Mouse (Mus musculus): Measurements from ENCODE around the gene Ranbp3. TPM values are rescaled to one million over a fixed set of nuclear protein-coding genes. Genes with fewer than 3 reads are reported as not detected.

Gene Ranbp3
- total and polyA plus RNA-seq, 3 experiments = 77.9 to 86.0 (median 79.5) TPM

DNA sequence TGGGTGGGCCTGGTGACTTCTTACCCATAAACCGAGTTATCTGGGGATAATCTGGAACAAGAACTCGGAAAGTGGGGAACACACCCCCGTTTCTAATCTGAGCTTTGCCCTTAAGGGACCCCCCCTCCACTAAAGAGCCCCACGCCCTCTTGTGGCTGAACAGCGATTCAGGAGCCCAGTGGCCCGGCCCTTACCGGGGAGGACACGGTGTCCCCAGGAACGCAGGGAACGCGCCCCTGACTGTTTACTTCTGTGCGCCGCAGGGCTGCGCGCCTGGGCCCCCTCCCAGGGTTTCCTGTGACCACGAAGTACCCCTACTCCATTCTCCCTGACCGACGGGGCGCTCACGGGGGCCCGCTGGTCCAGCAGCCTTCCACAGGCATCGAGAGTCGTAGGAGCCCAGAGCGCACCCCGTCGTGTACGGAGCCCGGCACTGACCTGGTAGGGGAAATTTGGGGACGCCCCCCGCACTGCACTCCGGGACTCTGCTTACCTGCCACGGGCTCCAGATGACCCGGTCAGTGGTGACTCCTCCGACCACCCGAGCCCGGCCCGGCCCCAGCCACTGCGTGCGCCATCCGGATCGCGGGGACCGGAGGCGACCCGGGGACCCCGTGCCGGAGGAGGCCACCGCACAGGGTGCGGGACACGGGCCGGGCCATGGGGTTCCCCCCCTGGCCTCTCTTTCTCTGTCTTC is 83.8 kb downstream of the Ranbp3 start:
- DNase-seq (ENCODE audit: extremely low read depth) = no peak

DNA sequence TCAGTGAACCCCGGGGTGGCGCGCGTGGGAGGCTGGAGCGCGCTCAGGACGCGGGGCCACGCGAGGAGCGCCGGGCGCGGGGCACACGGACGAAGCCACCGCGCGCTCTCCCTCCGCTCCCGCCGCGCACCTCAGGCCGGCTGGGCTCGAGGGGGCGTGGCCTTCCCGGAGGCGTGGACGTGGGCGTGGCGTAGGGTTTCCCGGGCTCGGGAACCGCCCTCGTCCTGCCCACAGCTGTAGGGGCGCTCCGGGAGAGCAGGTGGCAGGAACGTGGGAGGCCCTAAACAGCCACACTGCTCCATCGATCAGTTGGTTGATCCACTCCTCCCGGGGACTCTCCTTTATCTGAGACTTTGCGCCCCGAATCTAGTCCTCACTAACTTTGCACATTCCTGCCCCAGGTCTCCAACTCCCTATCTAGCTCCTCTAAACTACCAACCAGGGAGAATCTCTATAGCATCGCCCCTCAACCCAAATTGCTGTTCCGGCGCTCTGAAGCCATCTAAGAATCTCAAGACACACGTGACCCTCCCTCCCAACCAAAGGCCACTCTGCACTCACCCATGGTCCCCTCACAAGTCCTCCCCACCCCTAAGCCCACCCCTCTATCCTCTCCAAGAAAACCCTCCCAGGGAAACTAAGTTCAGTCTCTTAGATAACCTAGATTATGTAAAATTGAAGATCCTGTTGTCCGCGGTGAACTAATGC is 84.5 kb downstream of the Ranbp3 start, which contains the start of gene Nrtn:
Gene Nrtn (minus strand): TSS at position 115 of the 708 bp plus-strand sequence.
- H3K9me3 ChIP-seq (replicated peaks; ENCODE audit: low read length) = peaks cover 7% of the 10 kb centered on the region
- DNase-seq (ENCODE audit: extremely low read depth) = peak; percentile 48
- H3K4me1 ChIP-seq (ENCODE audit: control insufficient read depth in 1 of 2, insufficient read depth in 2 of 2) = peaks cover 3 to 26% of the 10 kb centered on the region in 2 experiments; a peak in 3 of 4 replicates
- no peak within 1 kb of the TSS for H3K9ac ChIP-seq (ENCODE audit: insufficient read depth, low read depth)
- H3K27ac ChIP-seq (ENCODE audit: insufficient read depth, low read depth) = no peak within 1 kb of the TSS
- H3K27me3 ChIP-seq (replicated peaks) = peaks cover 72% of the 10 kb centered on the region
- H3K79me2 ChIP-seq (replicated peaks; ENCODE audit: control insufficient read depth, extremely low read depth, insufficient read depth, poor library complexity, severe bottlenecking) = no peaks in the 10 kb centered on the region
- dilution Hi-C loops (cut with MboI; ENCODE audit: extremely low pct_ligation_motif_present, extremely low pct_unique_long_range_greater_than_20kb, low sequenced_read_pairs) = no loop called here
- no peaks in the 10 kb centered on the region for H3K36me3 ChIP-seq (replicated peaks in 1 of 2; ENCODE audit: control insufficient read depth in 1 of 2, insufficient read depth in 1 of 2, low read length in 1 of 2)
- H3K4me2 ChIP-seq (ENCODE audit: insufficient read depth, low read depth, poor library complexity, severe bottlenecking) = peak within 1 kb of the TSS; percentile 49
- in situ Hi-C loops (cut with MboI; ENCODE audit: low pct_ligation_motif_present, low pct_unique_long_range_greater_than_20kb, low sequenced_read_pairs) = no loop called here
- TF ChIP-seq TCF12 (IDR thresholded peaks at IDR 0.05; ENCODE audit: low read depth, low read length) (no peak), RAD21 (IDR thresholded peaks at IDR 0.05; ENCODE audit: low read depth, low read length) (no peak), SMC3 (IDR thresholded peaks at IDR 0.05; ENCODE audit: low read depth, low read length) (no peak), EP300 (IDR thresholded peaks at IDR 0.05; ENCODE audit: low read length) (no peak), BHLHE40 (IDR thresholded peaks at IDR 0.05; ENCODE audit: low read depth, low read length) (no peak), E2F4 (IDR thresholded peaks at IDR 0.05; ENCODE audit: insufficient replicate concordance, low read depth, low read length) (no peak), POLR2AphosphoS2 (IDR thresholded peaks at IDR 0.05; ENCODE audit: low read depth, low read length) (no peak), MAFK (IDR thresholded peaks at IDR 0.05; ENCODE audit: insufficient replicate concordance, low read length) (no peak)
- H3K4me3 ChIP-seq (replicated peaks in 1 of 3; ENCODE audit: low read depth in 2 of 3, low read length in 2 of 3, poor library complexity in 1 of 3) = peak within 1 kb of the TSS in 2 of 3 experiments; percentile 3 to 7

More for the DNA sequence above, 83.8 kb downstream of the Ranbp3 start:
- no peaks in the 10 kb centered on the region for H3K36me3 ChIP-seq (replicated peaks in 1 of 2; ENCODE audit: control insufficient read depth in 1 of 2, insufficient read depth in 1 of 2, low read length in 1 of 2)
- peak in 1 of 2 experiments; percentile 37; a peak in 2 of 4 replicates for TF ChIP-seq CTCF (conservative IDR thresholded peaks at IDR 0.05 in 1 of 2, IDR thresholded peaks at IDR 0.05 in 1 of 2; ENCODE audit: low read depth in 2 of 2, low read length in 2 of 2)
- TF ChIP-seq MAFK (IDR thresholded peaks at IDR 0.05; ENCODE audit: insufficient replicate concordance, low read length) = no peak
- no peak overlapping the region for H3K27ac ChIP-seq (ENCODE audit: insufficient read depth, low read depth)
- H3K9ac ChIP-seq (ENCODE audit: insufficient read depth, low read depth) = no peak overlapping the region
- H3K27me3 ChIP-seq (replicated peaks) = peaks cover 72% of the 10 kb centered on the region
- H3K79me2 ChIP-seq (replicated peaks; ENCODE audit: control insufficient read depth, extremely low read depth, insufficient read depth, poor library complexity, severe bottlenecking) = no peaks in the 10 kb centered on the region
- H3K4me3 ChIP-seq (replicated peaks in 1 of 3; ENCODE audit: low read depth in 2 of 3, low read length in 2 of 3, poor library complexity in 1 of 3) = no peak overlapping the region
- dilution Hi-C loops (cut with MboI; ENCODE audit: extremely low pct_ligation_motif_present, extremely low pct_unique_long_range_greater_than_20kb, low sequenced_read_pairs) (no loop called here), in situ Hi-C loops (cut with MboI; ENCODE audit: low pct_ligation_motif_present, low pct_unique_long_range_greater_than_20kb, low sequenced_read_pairs) (no loop called here)
- H3K4me2 ChIP-seq (ENCODE audit: insufficient read depth, low read depth, poor library complexity, severe bottlenecking) = 0 out of 2 replicates have a peak overlapping the region, but pooled peaks have one; percentile 30
- peaks cover 3 to 23% of the 10 kb centered on the region in 2 experiments; a peak in 3 of 4 replicates for H3K4me1 ChIP-seq (ENCODE audit: control insufficient read depth in 1 of 2, insufficient read depth in 2 of 2)
- peaks cover 7% of the 10 kb centered on the region for H3K9me3 ChIP-seq (replicated peaks; ENCODE audit: low read length)

DNA sequence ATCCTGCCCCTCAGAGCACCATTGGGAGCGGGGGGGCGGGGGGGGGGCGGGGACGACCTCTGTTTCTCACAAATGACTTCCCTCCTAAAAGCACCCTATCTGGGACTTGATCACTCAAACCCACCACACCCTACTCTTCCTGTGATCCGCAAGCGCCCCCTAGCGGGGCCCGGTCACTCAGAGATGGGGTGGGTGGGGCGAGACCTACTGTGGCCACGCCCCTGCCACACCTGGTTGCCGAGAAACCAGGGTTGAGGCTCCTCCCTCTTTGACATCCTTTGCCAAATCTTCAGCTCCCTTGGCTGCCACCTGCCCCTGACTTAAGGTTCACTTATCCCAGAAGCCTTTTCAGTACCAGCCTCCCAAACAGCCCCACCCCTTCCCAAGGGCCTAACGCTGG is 85.0 kb downstream of the Ranbp3 start:
- in situ Hi-C loops (cut with MboI; ENCODE audit: low pct_ligation_motif_present, low pct_unique_long_range_greater_than_20kb, low sequenced_read_pairs) = no loop called here

More for the DNA sequence above, 85.0 kb downstream of the Ranbp3 start:
- Histone ChIP-seq H3K27me3 (replicated peaks) (peaks cover 72% of the 10 kb centered on the region), H3K9me3 (replicated peaks; ENCODE audit: low read length) (peaks cover 7% of the 10 kb centered on the region), H3K4me2 (ENCODE audit: insufficient read depth, low read depth, poor library complexity, severe bottlenecking) (peak overlapping the region; percentile 49; the same call in 1 of the 2 replicates), H3K9ac (ENCODE audit: insufficient read depth, low read depth) (no peak overlapping the region), H3K27ac (ENCODE audit: insufficient read depth, low read depth) (no peak overlapping the region), H3K4me3 (replicated peaks in 1 of 3; ENCODE audit: low read depth in 2 of 3, low read length in 2 of 3, poor library complexity in 1 of 3) (no peak overlapping the region), H3K4me1 (ENCODE audit: control insufficient read depth in 1 of 2, insufficient read depth in 2 of 2) (peaks cover 3 to 31% of the 10 kb centered on the region in 2 experiments; a peak in 3 of 4 replicates), H3K36me3 (replicated peaks in 1 of 2; ENCODE audit: control insufficient read depth in 1 of 2, insufficient read depth in 1 of 2, low read length in 1 of 2) (no peaks in the 10 kb centered on the region), H3K79me2 (replicated peaks; ENCODE audit: control insufficient read depth, extremely low read depth, insufficient read depth, poor library complexity, severe bottlenecking) (no peaks in the 10 kb centered on the region)
- DNase-seq (ENCODE audit: extremely low read depth) = peak; percentile 75
- dilution Hi-C loops (cut with MboI; ENCODE audit: extremely low pct_ligation_motif_present, extremely low pct_unique_long_range_greater_than_20kb, low sequenced_read_pairs) = no loop called here
- no peak for TF ChIP-seq POLR2A (IDR thresholded peaks at IDR 0.05; ENCODE audit: low read depth, low read length)
- TF ChIP-seq HCFC1 (IDR thresholded peaks at IDR 0.05; ENCODE audit: low read depth, low read length) = no peak
- TF ChIP-seq MEF2A (IDR thresholded peaks at IDR 0.05; ENCODE audit: borderline replicate concordance, low read depth, low read length) = 0 out of 2 replicates have a peak, but pooled peaks have one; percentile 25
- TF ChIP-seq MAZ (IDR thresholded peaks at IDR 0.05; ENCODE audit: low read depth, low read length) = 0 out of 2 replicates have a peak, but pooled peaks have one; percentile 50
- TF ChIP-seq RAD21 (IDR thresholded peaks at IDR 0.05; ENCODE audit: low read depth, low read length) = peak; percentile 56
- no peak for TF ChIP-seq MAX (IDR thresholded peaks at IDR 0.05; ENCODE audit: low read length)
- peak; percentile 23 to 61; a peak in 2 of 4 replicates for TF ChIP-seq CTCF (conservative IDR thresholded peaks at IDR 0.05 in 1 of 2, IDR thresholded peaks at IDR 0.05 in 1 of 2; ENCODE audit: low read depth in 2 of 2, low read length in 2 of 2)
- no peak for TF ChIP-seq ELF1 (IDR thresholded peaks at IDR 0.05; ENCODE audit: low read depth, low read length)
- no peak for TF ChIP-seq MAFK (IDR thresholded peaks at IDR 0.05; ENCODE audit: insufficient replicate concordance, low read length)
- TF ChIP-seq SMC3 (IDR thresholded peaks at IDR 0.05; ENCODE audit: low read depth, low read length) = 0 out of 2 replicates have a peak, but pooled peaks have one; percentile 2
- TF ChIP-seq E2F4 (IDR thresholded peaks at IDR 0.05; ENCODE audit: insufficient replicate concordance, low read depth, low read length) = no peak

Data from CH12.LX (cell line).